Mouse (Mus musculus): ENCODE data around the gene Nlgn1. TPM values are rescaled to one million over a fixed set of nuclear protein-coding genes. Genes with fewer than 3 reads are reported as not detected.

Nlgn1 gene
- polyA plus RNA-seq, 1 experiment, result not detected

DNA sequence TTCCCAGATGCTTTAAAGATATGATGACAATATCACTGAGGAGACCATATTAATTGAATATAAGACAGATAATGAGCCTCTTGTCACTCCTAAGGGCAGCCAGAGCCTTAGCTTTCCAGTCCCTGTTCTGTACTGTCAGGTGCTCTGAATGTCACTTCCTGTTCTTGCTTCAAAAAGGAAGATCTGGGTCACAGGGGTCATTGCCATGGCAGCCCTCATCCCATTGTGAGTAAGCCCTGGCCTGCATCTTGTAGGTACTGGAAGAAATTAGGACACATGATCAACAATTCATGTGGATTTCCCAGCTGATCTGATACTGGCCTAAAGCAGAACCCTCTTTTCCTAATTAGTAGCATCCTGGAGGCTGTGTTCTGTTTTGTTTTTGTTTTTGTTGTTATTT lies 463.1 kb downstream of the Nlgn1 start:
- Histone ChIP-seq H3K4me2 (ENCODE audit: low read depth) (no peak overlapping the region), H3K27me3 (ENCODE audit: control insufficient read depth, insufficient read depth, insufficient read length) (no peaks in the 10 kb centered on the region), H3K4me3 (no peak overlapping the region), H3ac (ENCODE audit: control insufficient read depth, insufficient read length) (no peak overlapping the region), H3K79me2 (ENCODE audit: control insufficient read depth, insufficient read depth) (no peaks in the 10 kb centered on the region), H3K36me3 (ENCODE audit: control insufficient read depth, insufficient read depth) (no peaks in the 10 kb centered on the region)
- TF ChIP-seq USF1 (IDR thresholded peaks at IDR 0.05; ENCODE audit: low read depth), result no peak
- no peak for TF ChIP-seq TCF3 (IDR thresholded peaks at IDR 0.05; ENCODE audit: insufficient read length, low read depth)
- no peak for TF ChIP-seq MYOG (IDR thresholded peaks at IDR 0.05; ENCODE audit: control insufficient read depth in 1 of 3, insufficient read depth in 1 of 3, insufficient read length in 2 of 3, low read depth in 2 of 3)
- TF ChIP-seq POLR2AphosphoS2 (IDR thresholded peaks at IDR 0.05; ENCODE audit: insufficient read length, low read depth), result no peak
- no peak for TF ChIP-seq E2F4 (IDR thresholded peaks at IDR 0.05; ENCODE audit: insufficient read depth)
- TF ChIP-seq REST (IDR thresholded peaks at IDR 0.05; ENCODE audit: insufficient read depth, insufficient read length), result no peak
- no peak for TF ChIP-seq CEBPB (IDR thresholded peaks at IDR 0.05; ENCODE audit: insufficient read depth, poor library complexity, severe bottlenecking)
- no peak for TF ChIP-seq TCF12 (IDR thresholded peaks at IDR 0.05; ENCODE audit: insufficient read depth, poor library complexity, severe bottlenecking)
- no peak for TF ChIP-seq MYOD1 (IDR thresholded peaks at IDR 0.05; ENCODE audit: control insufficient read depth in 1 of 3, insufficient read length in 2 of 3, low read depth in 2 of 3)
- TF ChIP-seq MAX (IDR thresholded peaks at IDR 0.05; ENCODE audit: low read depth), result no peak
- TF ChIP-seq POLR2A (IDR thresholded peaks at IDR 0.05; ENCODE audit: insufficient read length, low read depth), result no peak
- TF ChIP-seq SRF (IDR thresholded peaks at IDR 0.05; ENCODE audit: control insufficient read depth, insufficient read length, low read depth), result no peak

DNA sequence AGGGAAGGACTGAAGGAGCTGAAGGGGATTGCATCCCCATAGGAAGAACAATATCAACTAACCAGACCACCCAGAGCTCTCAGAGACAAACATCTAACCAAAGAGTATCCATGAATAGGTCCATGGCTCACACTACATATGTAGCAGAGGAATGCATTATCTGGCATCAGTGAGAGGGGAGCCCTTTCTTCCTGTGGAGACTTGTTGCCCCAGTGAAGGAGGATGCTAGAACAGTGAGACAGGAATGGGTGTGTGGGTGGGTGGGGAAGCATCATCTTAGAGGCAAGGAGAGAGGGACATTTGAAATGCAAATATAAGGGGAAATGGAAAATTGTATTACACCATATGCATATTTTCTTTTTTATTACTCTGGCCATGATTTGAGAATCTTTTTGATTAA lies 473.9 kb downstream of the Nlgn1 start:
- Histone ChIP-seq H3K4me2 (ENCODE audit: low read depth) (no peak overlapping the region), H3K79me2 (ENCODE audit: control insufficient read depth, insufficient read depth) (no peaks in the 10 kb centered on the region), H3K36me3 (ENCODE audit: control insufficient read depth, insufficient read depth) (no peaks in the 10 kb centered on the region), H3K4me3 (no peak overlapping the region), H3ac (ENCODE audit: control insufficient read depth, insufficient read length) (no peak overlapping the region), H3K27me3 (ENCODE audit: control insufficient read depth, insufficient read depth, insufficient read length) (no peaks in the 10 kb centered on the region)
- no peak for TF ChIP-seq SRF (IDR thresholded peaks at IDR 0.05; ENCODE audit: control insufficient read depth, insufficient read length, low read depth)
- no peak for TF ChIP-seq E2F4 (IDR thresholded peaks at IDR 0.05; ENCODE audit: insufficient read depth)
- no peak for TF ChIP-seq REST (IDR thresholded peaks at IDR 0.05; ENCODE audit: insufficient read depth, insufficient read length)
- no peak for TF ChIP-seq TCF12 (IDR thresholded peaks at IDR 0.05; ENCODE audit: insufficient read depth, poor library complexity, severe bottlenecking)

DNA sequence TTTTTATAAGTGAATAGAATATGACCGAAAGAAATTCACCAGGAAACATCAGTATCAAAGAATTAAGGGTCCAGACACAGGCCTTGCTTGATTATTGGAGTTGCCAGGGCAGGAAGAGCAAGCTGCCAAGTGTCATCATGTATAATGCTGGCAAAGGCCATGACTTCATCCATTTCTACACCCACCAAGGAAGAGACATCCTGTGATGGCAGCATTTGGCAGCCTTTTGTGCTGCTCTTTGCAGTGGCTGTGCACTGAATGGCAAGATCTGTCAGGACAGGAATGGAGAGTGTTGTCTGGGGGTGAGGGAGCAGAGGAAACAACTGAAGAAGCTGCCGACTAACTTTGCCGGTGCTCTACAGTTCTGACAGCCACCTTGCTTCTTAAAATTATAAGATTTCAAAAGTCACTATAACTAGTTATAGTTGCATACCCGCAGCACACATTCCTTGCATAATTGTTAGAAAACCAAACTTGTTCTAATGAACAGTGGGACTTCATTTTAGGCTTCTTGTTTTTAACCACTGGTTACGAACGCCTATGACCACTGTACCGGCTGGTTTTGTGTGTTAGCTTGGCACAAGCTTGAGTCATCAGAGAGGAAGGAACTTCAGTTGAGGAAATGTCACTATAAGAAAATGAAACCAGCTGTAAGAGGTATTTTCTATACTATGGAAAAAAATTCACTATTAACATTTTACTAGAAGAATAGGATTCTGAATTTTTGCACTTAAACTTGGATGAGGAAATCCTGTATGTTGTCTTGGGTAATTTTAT lies 487.4 kb downstream of the Nlgn1 start:
- no peak overlapping the region for H3ac ChIP-seq (ENCODE audit: control insufficient read depth, insufficient read length)
- no peak overlapping the region for H3K4me2 ChIP-seq (ENCODE audit: low read depth)
- H3K79me2 ChIP-seq (ENCODE audit: control insufficient read depth, insufficient read depth), result no peaks in the 10 kb centered on the region
- TF ChIP-seq TCF3 (IDR thresholded peaks at IDR 0.05; ENCODE audit: insufficient read length, low read depth) (no peak), MYOG (IDR thresholded peaks at IDR 0.05; ENCODE audit: control insufficient read depth in 1 of 3, insufficient read depth in 1 of 3, insufficient read length in 2 of 3, low read depth in 2 of 3) (no peak), MYOD1 (IDR thresholded peaks at IDR 0.05; ENCODE audit: control insufficient read depth in 1 of 3, insufficient read length in 2 of 3, low read depth in 2 of 3) (no peak), MAX (IDR thresholded peaks at IDR 0.05; ENCODE audit: low read depth) (no peak), E2F4 (IDR thresholded peaks at IDR 0.05; ENCODE audit: insufficient read depth) (no peak), CEBPB (IDR thresholded peaks at IDR 0.05; ENCODE audit: insufficient read depth, poor library complexity, severe bottlenecking) (no peak)
- H3K4me3 ChIP-seq, result no peak overlapping the region
- no peaks in the 10 kb centered on the region for H3K27me3 ChIP-seq (ENCODE audit: control insufficient read depth, insufficient read depth, insufficient read length)
- no peaks in the 10 kb centered on the region for H3K36me3 ChIP-seq (ENCODE audit: control insufficient read depth, insufficient read depth)

DNA sequence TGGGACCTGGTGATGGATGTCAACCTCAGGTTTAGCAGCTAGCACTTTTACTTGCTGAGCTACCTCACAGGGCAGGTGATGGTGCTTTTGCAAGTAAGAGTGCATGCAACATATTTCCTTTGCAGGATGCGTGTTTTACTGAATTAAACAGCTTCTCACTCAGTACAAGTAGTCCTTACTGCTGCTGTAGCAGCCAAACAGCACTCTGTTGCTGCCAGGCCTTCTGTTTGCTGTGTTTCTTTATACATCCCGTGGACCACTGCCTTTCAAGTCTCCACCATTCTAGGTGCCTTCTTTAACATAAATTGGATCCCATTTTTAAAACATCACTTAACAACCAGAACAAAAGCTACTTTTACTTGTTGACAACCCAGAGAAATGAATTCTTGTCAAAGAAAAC lies 502.0 kb downstream of the Nlgn1 start:
- TF ChIP-seq USF1 (IDR thresholded peaks at IDR 0.05; ENCODE audit: low read depth) (no peak), MYOD1 (IDR thresholded peaks at IDR 0.05; ENCODE audit: control insufficient read depth in 1 of 3, insufficient read length in 2 of 3, low read depth in 2 of 3) (no peak), REST (IDR thresholded peaks at IDR 0.05; ENCODE audit: insufficient read depth, insufficient read length) (no peak), E2F4 (IDR thresholded peaks at IDR 0.05; ENCODE audit: insufficient read depth) (no peak), MAX (IDR thresholded peaks at IDR 0.05; ENCODE audit: low read depth) (no peak), POLR2AphosphoS2 (IDR thresholded peaks at IDR 0.05; ENCODE audit: insufficient read length, low read depth) (no peak), TCF12 (IDR thresholded peaks at IDR 0.05; ENCODE audit: insufficient read depth, poor library complexity, severe bottlenecking) (no peak), MYOG (IDR thresholded peaks at IDR 0.05; ENCODE audit: control insufficient read depth in 1 of 3, insufficient read depth in 1 of 3, insufficient read length in 2 of 3, low read depth in 2 of 3) (no peak), POLR2A (IDR thresholded peaks at IDR 0.05; ENCODE audit: insufficient read length, low read depth) (no peak), SRF (IDR thresholded peaks at IDR 0.05; ENCODE audit: control insufficient read depth, insufficient read length, low read depth) (no peak), TCF3 (IDR thresholded peaks at IDR 0.05; ENCODE audit: insufficient read length, low read depth) (no peak), CEBPB (IDR thresholded peaks at IDR 0.05; ENCODE audit: insufficient read depth, poor library complexity, severe bottlenecking) (no peak)
- H3K36me3 ChIP-seq (ENCODE audit: control insufficient read depth, insufficient read depth), result no peaks in the 10 kb centered on the region
- H3ac ChIP-seq (ENCODE audit: control insufficient read depth, insufficient read length), result no peak overlapping the region
- no peaks in the 10 kb centered on the region for H3K27me3 ChIP-seq (ENCODE audit: control insufficient read depth, insufficient read depth, insufficient read length)
- no peak overlapping the region for H3K4me2 ChIP-seq (ENCODE audit: low read depth)
- H3K79me2 ChIP-seq (ENCODE audit: control insufficient read depth, insufficient read depth), result no peaks in the 10 kb centered on the region
- no peak overlapping the region for H3K4me3 ChIP-seq

DNA sequence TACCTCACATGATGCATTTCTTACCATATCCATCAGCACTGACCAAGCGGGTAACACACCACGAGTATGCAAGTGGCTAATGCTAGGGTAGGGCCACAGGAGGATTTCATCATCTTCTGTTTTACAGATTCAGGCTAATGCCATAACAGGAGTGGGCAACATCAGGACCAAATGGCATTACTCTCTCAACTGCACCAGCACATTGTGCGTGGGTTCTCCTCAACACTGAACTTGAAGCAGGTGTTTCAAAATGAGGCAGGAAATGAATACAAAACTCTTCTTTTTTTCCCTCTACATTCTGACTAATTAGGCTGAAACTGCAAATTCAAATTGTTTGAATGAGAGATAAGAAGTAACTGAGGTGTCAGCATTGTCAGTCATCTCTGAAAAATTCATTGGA lies 518.9 kb downstream of the Nlgn1 start:
- Histone ChIP-seq H3K79me2 (ENCODE audit: control insufficient read depth, insufficient read depth) (no peaks in the 10 kb centered on the region), H3K4me3 (no peak overlapping the region), H3K27me3 (ENCODE audit: control insufficient read depth, insufficient read depth, insufficient read length) (no peaks in the 10 kb centered on the region), H3K4me2 (ENCODE audit: low read depth) (no peak overlapping the region), H3K36me3 (ENCODE audit: control insufficient read depth, insufficient read depth) (no peaks in the 10 kb centered on the region), H3ac (ENCODE audit: control insufficient read depth, insufficient read length) (no peak overlapping the region)
- TF ChIP-seq SRF (IDR thresholded peaks at IDR 0.05; ENCODE audit: control insufficient read depth, insufficient read length, low read depth) (no peak), MYOD1 (IDR thresholded peaks at IDR 0.05; ENCODE audit: control insufficient read depth in 1 of 3, insufficient read length in 2 of 3, low read depth in 2 of 3) (no peak), POLR2A (IDR thresholded peaks at IDR 0.05; ENCODE audit: insufficient read length, low read depth) (no peak), TCF3 (IDR thresholded peaks at IDR 0.05; ENCODE audit: insufficient read length, low read depth) (no peak), CEBPB (IDR thresholded peaks at IDR 0.05; ENCODE audit: insufficient read depth, poor library complexity, severe bottlenecking) (no peak), POLR2AphosphoS2 (IDR thresholded peaks at IDR 0.05; ENCODE audit: insufficient read length, low read depth) (no peak), MAX (IDR thresholded peaks at IDR 0.05; ENCODE audit: low read depth) (no peak), MYOG (IDR thresholded peaks at IDR 0.05; ENCODE audit: control insufficient read depth in 1 of 3, insufficient read depth in 1 of 3, insufficient read length in 2 of 3, low read depth in 2 of 3) (no peak), TCF12 (IDR thresholded peaks at IDR 0.05; ENCODE audit: insufficient read depth, poor library complexity, severe bottlenecking) (no peak)
